Mouse (Mus musculus): Measurements from ENCODE around the gene Prdm8. TPM values are rescaled to one million over a fixed set of nuclear protein-coding genes. Genes with fewer than 3 reads are reported as not detected.
A peak's percentile ranks its signal among the peaks of the same experiment; 100 is the strongest.

Prdm8 gene
- 3.1 and 3.2 TPM in 2 replicates for polyA plus RNA-seq (2015; fragmentation: Nextera tagmentation; extraction: Ambion mirVana)

- Histone ChIP-seq H3K4me1 (ENCODE audit: control insufficient read depth, insufficient read depth, low read depth, low read length) (peaks cover 28% of the 10 kb centered on the region), H3K4me3 (ENCODE audit: low read length) (peak within 1 kb of the TSS; percentile 59), H3K36me3 (ENCODE audit: control insufficient read depth, insufficient read depth, low read length) (no peaks in the 10 kb centered on the region), H3K27ac (ENCODE audit: low read depth, low read length) (peak within 1 kb of the TSS; percentile 67; the same call in 1 of the 2 replicates), H3K27me3 (replicated peaks; ENCODE audit: control insufficient read depth, insufficient read depth, low read length) (peaks cover 30% of the 10 kb centered on the region), H3K9me3 (ENCODE audit: control insufficient read depth, low read length) (no peaks in the 10 kb centered on the region), H3K4me2 (ENCODE audit: low read length) (peak within 1 kb of the TSS; percentile 66), H3K9ac (ENCODE audit: low read depth, low read length) (peak within 1 kb of the TSS; percentile 69)
- WGBS: under 1% methylated on average over 36 of the region's 51 CpGs
- ATAC-seq: peak; percentile 93
Measured at GRCm38 (mm10) chr5:98167180-98167824, at the start of gene Prdm8. TSS of gene Prdm8 (plus strand) at chr5:98167198.

DNA sequence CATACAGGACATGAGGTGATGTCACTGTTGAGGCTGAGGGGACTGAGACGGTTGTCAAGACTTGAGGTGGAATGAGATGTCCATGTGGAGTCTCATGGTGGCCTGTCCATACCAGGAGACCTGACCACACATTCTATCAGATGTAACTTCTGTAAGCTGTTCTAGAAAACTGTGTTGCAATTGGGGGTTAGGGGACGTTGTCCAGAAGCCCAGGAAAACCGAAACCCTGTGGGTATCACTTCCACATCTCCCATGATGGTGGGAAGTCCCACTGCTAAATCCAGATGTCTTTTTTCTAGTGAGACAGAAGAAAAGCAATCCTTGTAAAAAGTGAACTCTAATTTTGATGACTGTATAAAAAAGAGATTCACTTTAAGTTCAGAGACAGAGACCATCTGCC is 39.9 kb upstream of the Prdm8 start:
- Histone ChIP-seq H3K4me2 (ENCODE audit: low read length) (no peak overlapping the region), H3K4me1 (ENCODE audit: control insufficient read depth, insufficient read depth, low read depth, low read length) (no peaks in the 10 kb centered on the region), H3K9ac (ENCODE audit: low read depth, low read length) (no peak overlapping the region), H3K27me3 (replicated peaks; ENCODE audit: control insufficient read depth, insufficient read depth, low read length) (no peaks in the 10 kb centered on the region), H3K9me3 (ENCODE audit: control insufficient read depth, low read length) (no peaks in the 10 kb centered on the region), H3K27ac (ENCODE audit: low read depth, low read length) (no peak overlapping the region), H3K36me3 (ENCODE audit: control insufficient read depth, insufficient read depth, low read length) (no peaks in the 10 kb centered on the region), H3K4me3 (ENCODE audit: low read length) (no peak overlapping the region)
- WGBS: 92% methylated on average over 3 of the region's 3 CpGs
- no peak for ATAC-seq

GRCm38 (mm10) chr5:98138545-98139296 is 28.3 kb upstream of the Prdm8 start:
- Histone ChIP-seq H3K4me2 (ENCODE audit: low read length) (no peak overlapping the region), H3K9ac (ENCODE audit: low read depth, low read length) (no peak overlapping the region; the same call in 1 of the 2 replicates), H3K4me3 (ENCODE audit: low read length) (no peak overlapping the region), H3K36me3 (ENCODE audit: control insufficient read depth, insufficient read depth, low read length) (no peaks in the 10 kb centered on the region), H3K4me1 (ENCODE audit: control insufficient read depth, insufficient read depth, low read depth, low read length) (peaks cover 2% of the 10 kb centered on the region; the same call in 1 of the 2 replicates), H3K27ac (ENCODE audit: low read depth, low read length) (no peak overlapping the region), H3K9me3 (ENCODE audit: control insufficient read depth, low read length) (no peaks in the 10 kb centered on the region), H3K27me3 (replicated peaks; ENCODE audit: control insufficient read depth, insufficient read depth, low read length) (no peaks in the 10 kb centered on the region)
- no peak for ATAC-seq
- WGBS: 67% methylated on average over 14 of the region's 14 CpGs

DNA sequence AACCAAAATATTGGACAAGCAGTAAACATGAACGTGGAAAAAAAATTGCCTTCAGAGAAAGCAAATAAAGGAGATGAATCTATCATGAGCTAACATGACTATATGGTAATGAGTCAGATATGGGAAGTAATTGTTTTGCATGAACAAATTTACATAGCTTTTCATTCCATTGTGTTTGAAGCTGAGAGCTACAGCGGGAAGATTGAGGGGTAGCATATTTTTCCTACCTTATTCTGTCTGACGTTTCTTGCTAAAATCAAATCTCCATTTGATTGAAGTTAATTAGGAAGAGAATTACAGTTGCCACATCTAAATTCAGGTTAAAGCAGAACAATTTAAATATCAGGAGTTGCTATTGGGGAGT is 27.7 kb upstream of the Prdm8 start:
- no peak for ATAC-seq
- Histone ChIP-seq H3K4me3 (ENCODE audit: low read length) (no peak overlapping the region), H3K9me3 (ENCODE audit: control insufficient read depth, low read length) (no peaks in the 10 kb centered on the region), H3K36me3 (ENCODE audit: control insufficient read depth, insufficient read depth, low read length) (no peaks in the 10 kb centered on the region), H3K4me2 (ENCODE audit: low read length) (no peak overlapping the region), H3K4me1 (ENCODE audit: control insufficient read depth, insufficient read depth, low read depth, low read length) (peaks cover 2% of the 10 kb centered on the region; the same call in 1 of the 2 replicates), H3K27me3 (replicated peaks; ENCODE audit: control insufficient read depth, insufficient read depth, low read length) (no peaks in the 10 kb centered on the region), H3K27ac (ENCODE audit: low read depth, low read length) (no peak overlapping the region), H3K9ac (ENCODE audit: low read depth, low read length) (no peak overlapping the region)
- 50% methylated on average over 3 of the region's 3 CpGs for WGBS

- no peaks in the 10 kb centered on the region for H3K36me3 ChIP-seq (ENCODE audit: control insufficient read depth, insufficient read depth, low read length)
- no peaks in the 10 kb centered on the region for H3K9me3 ChIP-seq (ENCODE audit: control insufficient read depth, low read length)
- H3K27me3 ChIP-seq (replicated peaks; ENCODE audit: control insufficient read depth, insufficient read depth, low read length): no peaks in the 10 kb centered on the region
- no peak overlapping the region for H3K4me2 ChIP-seq (ENCODE audit: low read length)
- no peak overlapping the region for H3K4me3 ChIP-seq (ENCODE audit: low read length)
- H3K9ac ChIP-seq (ENCODE audit: low read depth, low read length): no peak overlapping the region
- no peak overlapping the region for H3K27ac ChIP-seq (ENCODE audit: low read depth, low read length)
- no peaks in the 10 kb centered on the region for H3K4me1 ChIP-seq (ENCODE audit: control insufficient read depth, insufficient read depth, low read depth, low read length)
- no peak for ATAC-seq
- WGBS: 69% methylated on average over 3 of the region's 3 CpGs
Measured at GRCm38 (mm10) chr5:98146895-98147294, 20.1 kb upstream of the Prdm8 start.

- Histone ChIP-seq H3K27me3 (replicated peaks; ENCODE audit: control insufficient read depth, insufficient read depth, low read length) (peaks cover 20% of the 10 kb centered on the region), H3K4me3 (ENCODE audit: low read length) (no peak overlapping the region; the same call in 1 of the 2 replicates), H3K36me3 (ENCODE audit: control insufficient read depth, insufficient read depth, low read length) (no peaks in the 10 kb centered on the region), H3K4me2 (ENCODE audit: low read length) (peak overlapping the region; percentile 66), H3K4me1 (ENCODE audit: control insufficient read depth, insufficient read depth, low read depth, low read length) (peaks cover 28% of the 10 kb centered on the region), H3K9me3 (ENCODE audit: control insufficient read depth, low read length) (no peaks in the 10 kb centered on the region), H3K9ac (ENCODE audit: low read depth, low read length) (no peak overlapping the region), H3K27ac (ENCODE audit: low read depth, low read length) (no peak overlapping the region)
- WGBS: 3% methylated on average over 15 of the region's 15 CpGs
- ATAC-seq: peak; percentile 14; the same call in 1 of the 2 replicates
Measured at GRCm38 (mm10) chr5:98166116-98166515, 882 bp upstream of the Prdm8 start.

DNA sequence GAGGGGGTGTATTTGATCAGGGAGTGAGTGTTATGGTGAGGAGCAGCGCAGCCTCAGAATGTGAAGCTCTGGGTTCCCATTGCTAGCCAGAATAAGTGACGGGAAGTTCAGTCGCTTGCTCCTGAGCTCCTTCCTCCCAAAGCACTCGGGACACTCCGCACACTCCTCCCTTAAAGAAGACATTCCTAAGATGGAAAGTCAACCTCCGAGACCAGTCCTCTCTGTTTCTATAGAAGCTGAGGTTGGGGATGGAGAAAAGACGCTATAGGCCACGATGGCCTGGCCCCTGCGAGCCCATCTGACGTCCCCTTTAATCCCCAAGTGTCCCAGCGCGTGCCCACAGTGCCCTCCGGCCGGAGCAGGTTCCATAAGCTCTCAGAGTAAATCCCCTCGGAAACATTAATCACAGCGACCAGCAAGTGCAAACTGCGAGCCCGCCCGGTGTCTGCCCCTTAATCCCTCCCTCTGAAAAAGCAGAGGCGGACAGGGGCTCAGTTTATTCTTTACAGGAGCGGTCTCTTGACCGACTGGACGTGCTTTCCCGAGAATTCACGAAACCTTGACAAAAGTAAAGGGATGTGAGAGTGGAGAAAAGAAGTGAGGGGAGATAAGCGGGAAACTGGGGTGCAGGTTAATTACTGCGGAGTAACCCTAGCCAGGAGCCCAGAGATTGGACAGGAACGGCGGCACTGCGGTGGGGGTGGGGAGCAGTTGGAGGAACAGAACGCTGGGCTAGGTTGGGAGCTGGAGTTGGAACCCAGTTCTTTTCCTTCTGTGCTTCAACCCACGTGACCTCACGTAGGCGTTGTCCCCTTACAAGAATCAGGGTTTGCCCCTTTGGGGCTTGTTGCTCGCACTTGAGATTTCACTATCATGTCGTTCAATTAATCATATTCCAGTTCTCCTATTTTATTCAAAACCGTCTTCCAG is 1.6 kb downstream of the Prdm8 start:
- H3K4me1 ChIP-seq (ENCODE audit: control insufficient read depth, insufficient read depth, low read depth, low read length): peaks cover 28% of the 10 kb centered on the region
- peak overlapping the region; percentile 66 for H3K4me2 ChIP-seq (ENCODE audit: low read length)
- peak overlapping the region; percentile 59 for H3K4me3 ChIP-seq (ENCODE audit: low read length)
- H3K36me3 ChIP-seq (ENCODE audit: control insufficient read depth, insufficient read depth, low read length): no peaks in the 10 kb centered on the region
- peaks cover 41% of the 10 kb centered on the region for H3K27me3 ChIP-seq (replicated peaks; ENCODE audit: control insufficient read depth, insufficient read depth, low read length)
- WGBS: under 1% methylated on average over 34 of the region's 37 CpGs
- H3K27ac ChIP-seq (ENCODE audit: low read depth, low read length): peak overlapping the region; percentile 29; the same call in 1 of the 2 replicates
- no peaks in the 10 kb centered on the region for H3K9me3 ChIP-seq (ENCODE audit: control insufficient read depth, low read length)
- H3K9ac ChIP-seq (ENCODE audit: low read depth, low read length): peak overlapping the region; percentile 48
- ATAC-seq: no peak

- Histone ChIP-seq H3K4me3 (ENCODE audit: low read length) (peak overlapping the region; percentile 12), H3K4me1 (ENCODE audit: control insufficient read depth, insufficient read depth, low read depth, low read length) (peaks cover 28% of the 10 kb centered on the region), H3K27ac (ENCODE audit: low read depth, low read length) (peak overlapping the region; percentile 31; the same call in 1 of the 2 replicates), H3K9ac (ENCODE audit: low read depth, low read length) (peak overlapping the region; percentile 26), H3K4me2 (ENCODE audit: low read length) (peak overlapping the region; percentile 66), H3K9me3 (ENCODE audit: control insufficient read depth, low read length) (no peaks in the 10 kb centered on the region), H3K27me3 (replicated peaks; ENCODE audit: control insufficient read depth, insufficient read depth, low read length) (peaks cover 41% of the 10 kb centered on the region), H3K36me3 (ENCODE audit: control insufficient read depth, insufficient read depth, low read length) (no peaks in the 10 kb centered on the region)
- no peak for ATAC-seq
- WGBS: 3% methylated on average over 30 of the region's 30 CpGs
Measured at GRCm38 (mm10) chr5:98169376-98170351, 2.7 kb downstream of the Prdm8 start.

Measured in hindbrain, embryonic 16.5 days (tissue).